Mouse (Mus musculus): ENCODE data around the gene Wwtr1.

Gene Wwtr1

GRCm38 (mm10) chr3:57575660-57576055 lies at the start of gene Wwtr1:
TSS of gene Wwtr1 (minus strand) at chr3:57575910.
- no peak for DNase-seq (ENCODE audit: low read depth, low spot score)

DNA sequence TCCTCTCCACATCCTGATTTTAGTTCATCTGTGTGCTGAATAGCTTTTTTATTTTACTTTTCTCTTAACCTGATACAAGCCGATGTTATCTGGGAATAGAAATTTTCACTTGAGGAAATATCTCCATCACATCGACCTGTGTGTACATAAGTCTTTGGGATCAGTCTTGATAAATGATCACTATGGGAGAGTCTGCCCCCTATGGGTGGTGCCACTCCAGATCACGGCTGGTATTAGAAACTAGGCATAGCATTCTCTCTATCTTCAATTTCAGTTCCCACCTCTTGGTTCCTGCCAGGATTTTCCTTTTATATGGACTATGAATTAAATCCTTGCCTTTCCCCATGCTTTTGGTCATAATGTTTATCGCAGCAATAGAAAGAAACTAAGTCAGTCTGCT lies 44.0 kb upstream of the Wwtr1 start:
- DNase-seq (ENCODE audit: low read depth, low spot score), result no peak

DNA sequence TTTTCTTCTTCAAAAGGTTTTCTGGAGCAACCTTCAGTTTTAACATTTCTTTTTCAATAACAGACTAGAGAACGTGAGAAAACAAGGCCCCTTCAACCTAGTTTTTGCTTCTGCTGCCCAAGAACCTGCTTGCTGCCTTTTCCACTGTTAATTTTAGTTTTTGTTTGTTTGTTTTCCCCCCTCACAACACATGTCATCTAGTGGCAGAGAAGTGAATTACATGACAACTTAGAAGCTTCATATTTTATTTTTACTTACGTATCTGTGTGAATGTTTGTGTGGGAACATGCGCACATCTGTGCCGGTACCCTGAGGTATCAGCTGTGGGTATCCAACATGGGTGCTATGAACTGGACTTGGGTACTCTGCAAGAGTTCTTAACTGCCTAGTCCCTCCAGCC lies 39.9 kb upstream of the Wwtr1 start:
- no peak for DNase-seq (ENCODE audit: low read depth, low spot score)

DNA sequence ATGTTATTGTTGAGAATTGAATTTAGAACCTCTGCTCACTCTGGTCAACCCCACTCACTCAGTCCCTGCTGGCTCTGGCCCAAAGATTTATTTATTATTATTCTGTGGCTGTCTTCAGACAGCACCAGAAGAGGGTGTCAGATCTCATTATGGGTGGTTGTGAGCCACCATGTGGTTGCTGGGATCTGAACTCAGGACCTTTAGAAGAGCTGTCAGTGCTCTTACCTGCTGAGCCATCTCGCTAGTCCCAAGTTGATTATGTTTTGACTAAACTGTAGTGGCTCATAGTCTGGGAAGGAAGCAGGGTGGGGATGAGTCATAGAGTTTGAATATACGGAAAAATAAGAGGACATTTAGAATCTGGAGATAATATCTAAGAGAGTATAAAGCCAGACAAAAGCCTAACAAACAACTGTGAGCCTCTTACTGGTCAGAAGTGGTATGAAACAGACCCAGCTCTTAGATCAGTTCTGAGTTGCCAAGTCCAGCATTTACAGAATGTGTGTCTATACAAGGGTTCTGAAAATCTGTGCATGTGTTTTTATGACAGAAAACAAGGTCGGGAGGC lies 36.8 kb upstream of the Wwtr1 start:
- DNase-seq (ENCODE audit: low read depth, low spot score), result no peak

DNA sequence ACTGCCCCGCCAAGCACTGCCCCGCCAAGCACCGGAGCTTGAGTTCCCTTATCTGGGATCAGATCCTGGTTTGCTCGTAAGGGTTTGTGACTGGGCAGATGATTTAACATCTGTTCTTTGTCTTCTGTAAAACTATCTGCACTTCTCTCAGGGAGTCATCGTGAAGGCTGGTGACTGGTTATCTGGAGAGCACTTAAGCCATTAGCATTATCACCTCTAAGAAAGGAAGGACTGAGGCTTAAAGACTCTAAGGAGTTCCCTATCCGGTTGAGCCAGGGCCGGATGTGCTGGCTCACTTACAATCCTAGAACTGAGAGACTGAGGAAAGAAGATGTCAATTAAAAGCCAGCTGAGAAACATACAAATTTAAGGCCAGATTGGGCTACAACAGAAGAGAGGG lies 36.1 kb upstream of the Wwtr1 start:
- DNase-seq (ENCODE audit: low read depth, low spot score), result no peak

GRCm38 (mm10) chr3:57604618-57605015 lies 28.9 kb upstream of the Wwtr1 start:
- DNase-seq (ENCODE audit: low read depth, low spot score), result no peak

- DNase-seq (ENCODE audit: low read depth, low spot score), result no peak
These were observed 28.3 kb upstream of the Wwtr1 start for GRCm38 (mm10) chr3:57603891-57604617.

DNA sequence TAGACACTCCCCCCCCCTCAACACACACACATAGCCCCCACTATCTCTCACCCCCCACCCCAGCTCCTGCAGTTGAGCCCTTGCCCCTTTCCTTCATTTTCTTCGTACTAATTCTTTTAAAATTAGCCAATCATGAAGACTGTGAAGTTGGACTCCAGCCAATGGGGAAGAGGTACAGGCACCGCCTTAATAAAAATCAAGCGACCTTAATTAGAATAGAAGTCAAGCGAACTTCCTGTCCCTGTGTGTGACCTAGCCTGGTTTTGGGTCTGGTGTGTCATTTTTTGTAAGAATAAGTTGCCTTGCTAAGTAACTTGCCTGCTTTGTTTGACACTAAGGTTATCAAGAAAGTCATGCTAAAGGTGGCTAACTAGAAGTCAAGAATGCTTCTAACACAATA lies 26.9 kb upstream of the Wwtr1 start:
- DNase-seq (ENCODE audit: low read depth, low spot score), result no peak

GRCm38 (mm10) chr3:57596566-57596965 lies 20.9 kb upstream of the Wwtr1 start:
- no peak for DNase-seq (ENCODE audit: low read depth, low spot score)

- DNase-seq (ENCODE audit: low read depth, low spot score), result no peak
These were observed 19.8 kb upstream of the Wwtr1 start for GRCm38 (mm10) chr3:57595506-57595905.

GRCm38 (mm10) chr3:57585967-57586366 lies 10.3 kb upstream of the Wwtr1 start:
- no peak for DNase-seq (ENCODE audit: low read depth, low spot score)

- no peak for DNase-seq (ENCODE audit: low read depth, low spot score)
These were observed 7.8 kb upstream of the Wwtr1 start for GRCm38 (mm10) chr3:57583533-57583932.

GRCm38 (mm10) chr3:57580426-57581195 lies 4.9 kb upstream of the Wwtr1 start:
- DNase-seq (ENCODE audit: low read depth, low spot score), result no peak

GRCm38 (mm10) chr3:57576056-57576824 lies 530 bp upstream of the Wwtr1 start:
- no peak for DNase-seq (ENCODE audit: low read depth, low spot score)

DNA sequence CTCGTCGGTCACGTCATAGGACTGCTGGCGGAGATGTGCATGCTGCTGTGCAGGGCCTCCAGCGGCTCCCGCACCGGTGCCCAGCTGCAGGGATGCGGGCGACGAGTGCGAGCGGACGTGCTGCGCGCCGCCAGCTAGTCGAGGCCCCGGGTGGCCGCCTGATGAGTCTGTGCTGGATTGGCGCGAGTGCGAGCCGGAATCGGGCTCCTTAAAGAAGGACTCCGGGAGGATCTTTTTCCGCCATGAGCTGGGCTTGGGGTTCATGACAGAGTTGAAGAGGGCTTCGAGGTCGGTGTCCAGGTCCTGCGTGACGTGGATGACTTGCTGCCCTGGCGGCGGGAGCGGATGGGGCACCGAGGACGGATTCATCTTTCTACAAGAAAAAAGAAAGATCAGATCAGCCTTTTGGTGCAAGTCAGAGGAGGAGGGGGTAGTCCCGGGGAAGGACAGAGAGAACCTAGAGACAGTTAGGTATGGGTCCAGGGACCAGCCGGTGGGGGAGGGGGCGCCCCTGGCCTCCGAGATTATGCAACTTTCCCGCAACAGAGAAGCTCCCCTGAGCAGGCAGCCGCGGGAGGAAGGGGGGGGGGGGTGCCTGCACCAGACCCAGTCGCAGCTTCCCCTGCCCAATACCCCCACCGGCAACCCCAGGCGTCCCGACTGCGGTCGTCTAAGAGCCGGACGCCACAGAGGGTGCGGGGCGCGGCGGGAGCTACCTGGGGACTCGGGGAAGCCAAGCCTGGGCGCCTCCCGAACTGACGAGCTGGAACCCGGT lies 638 bp downstream of the Wwtr1 start:
- DNase-seq (ENCODE audit: low read depth, low spot score), result no peak

GRCm38 (mm10) chr3:57573898-57574570 lies 1.7 kb downstream of the Wwtr1 start:
- DNase-seq (ENCODE audit: low read depth, low spot score), result no peak

- no peak for DNase-seq (ENCODE audit: low read depth, low spot score)
These were observed 3.3 kb downstream of the Wwtr1 start for GRCm38 (mm10) chr3:57572331-57572975.

- no peak for DNase-seq (ENCODE audit: low read depth, low spot score)
These were observed 9.1 kb downstream of the Wwtr1 start for GRCm38 (mm10) chr3:57566655-57567054.

DNA sequence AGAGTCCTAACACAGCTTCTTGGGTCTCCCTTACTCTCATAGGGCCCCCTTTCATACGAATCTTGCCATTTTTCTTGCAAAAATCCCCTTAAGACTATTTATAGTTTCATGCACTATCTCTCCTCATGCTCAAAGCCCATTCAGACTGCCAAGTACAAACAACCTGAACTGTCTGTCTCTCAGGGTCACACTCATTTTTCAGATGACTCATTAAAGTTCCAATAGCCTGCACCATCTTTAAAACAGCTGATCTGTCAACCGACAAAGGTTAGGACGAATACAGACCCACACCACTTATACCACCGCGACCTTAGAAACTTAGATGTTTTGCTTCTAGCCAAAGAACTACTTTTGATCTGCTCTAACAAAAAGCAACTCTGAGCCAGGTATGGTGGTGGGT lies 12.1 kb downstream of the Wwtr1 start:
- DNase-seq (ENCODE audit: low read depth, low spot score), result no peak

- DNase-seq (ENCODE audit: low read depth, low spot score), result no peak
These were observed 12.7 kb downstream of the Wwtr1 start for GRCm38 (mm10) chr3:57562996-57563506.
